Mouse (Mus musculus) liver, embryonic 13.5 days (tissue): ENCODE measurements around the gene Faap20. TPM values are rescaled to one million over a fixed set of nuclear protein-coding genes. Genes with fewer than 3 reads are reported as not detected.

Experiments
- ATAC-seq: fragments of 200-750 bp; cut with Nextera tagmentation; 2 replicates; pipeline ENCODE4 v1.8.0; 2017; ENCODE audit warnings: low read depth, mild to moderate bottlenecking, moderate number of reproducible peaks, moderate library complexity
- DNase-seq: peaks from one replicate; pipeline ENCODE4 v3.0.0; 2022
- H3K27ac ChIP-seq: fragments of 300-500 bp; sonication (generic); 2 replicates; pipeline ENCODE4 v1.5.1; 2015; ENCODE audit warnings: moderate library complexity, mild to moderate bottlenecking, inconsistent platforms
- H3K27me3 ChIP-seq: fragments of 300-500 bp; sonication (generic); 2 replicates; pipeline ENCODE4 v1.6.1; 2015; ENCODE audit warnings: mild to moderate bottlenecking, inconsistent platforms
- H3K36me3 ChIP-seq: fragments of 300-500 bp; sonication (generic); 2 replicates; pipeline ENCODE4 v1.6.1; 2015; ENCODE audit warnings: mild to moderate bottlenecking, inconsistent platforms
- H3K4me1 ChIP-seq: fragments of 300-500 bp; sonication (generic); replicated peaks from 2 replicates; pipeline ENCODE4 v1.6.1; 2015; ENCODE audit warnings: inconsistent platforms
- H3K4me2 ChIP-seq: fragments of 300-500 bp; sonication (generic); 2 replicates; pipeline ENCODE4 v1.6.1; 2015; ENCODE audit warnings: inconsistent platforms, mild to moderate bottlenecking, moderate library complexity
- H3K4me3 ChIP-seq: fragments of 300-500 bp; sonication (generic); replicated peaks from 2 replicates; pipeline ENCODE4 v1.5.1; 2015; ENCODE audit warnings: mild to moderate bottlenecking, inconsistent platforms
- H3K9ac ChIP-seq: fragments of 300-500 bp; sonication (generic); 2 replicates; pipeline ENCODE4 v1.6.1; 2015; ENCODE audit warnings: mild to moderate bottlenecking, inconsistent platforms
- H3K9me3 ChIP-seq: fragments of 300-500 bp; sonication (generic); replicated peaks from 2 replicates; pipeline ENCODE4 v1.6.1; 2016; ENCODE audit warnings: inconsistent platforms
- WGBS: fragments of 180-500 bp; shearing (Covaris S2); methylation state at CpG from one replicate; pipeline ENCODE4 v1.1.7; 2015; ENCODE audit not compliant: insufficient replicate concordance; 5-methylcytosine and 5-hydroxymethylcytosine counted together
- polyA plus RNA-seq: library from polyadenylated mRNA; unstranded; fragments of >200 nt; fragmentation: Nextera tagmentation; extraction: Ambion mirVana; gene quantifications from 2 replicates; pipeline ENCODE4 v1.2.1, GENCODE M21; 2015

Gene Faap20
- polyA plus RNA-seq, 1 experiment from 2014 or later: 23.4 TPM

DNA sequence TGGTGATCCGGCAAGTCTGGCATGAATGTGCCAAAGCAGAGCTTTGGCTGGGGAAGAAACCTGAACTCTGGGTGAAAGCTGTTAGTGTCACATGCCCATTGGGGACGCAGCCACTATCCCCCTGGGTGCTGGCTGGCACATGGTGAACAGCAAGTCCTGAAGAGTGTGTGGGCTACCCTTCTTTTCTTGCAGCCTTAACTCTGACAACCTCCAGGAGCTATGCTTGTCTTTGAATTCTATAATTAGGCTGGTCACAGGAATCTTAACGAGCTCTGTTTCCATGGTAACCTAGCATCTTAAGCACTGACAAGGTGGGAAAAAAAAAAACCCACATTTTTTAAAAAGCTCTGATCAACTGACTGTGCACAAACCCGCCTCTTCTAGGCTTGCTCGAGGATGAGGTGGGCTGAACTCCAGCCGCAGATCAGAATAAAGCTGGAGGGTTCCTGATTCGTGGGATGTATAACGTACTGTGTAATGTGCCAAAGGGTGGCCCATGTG lies 56.0 kb downstream of the Faap20 start:
- no peak for ATAC-seq
- DNase-seq: no peak
- no peak overlapping the region for H3K27ac ChIP-seq
- WGBS: 56% methylated on average over 8 of the region's 8 CpGs
- H3K36me3 ChIP-seq: no peaks in the 10 kb centered on the region
- no peaks in the 10 kb centered on the region for H3K9me3 ChIP-seq
- H3K4me1 ChIP-seq: peaks cover 10% of the 10 kb centered on the region
- no peak overlapping the region for H3K4me2 ChIP-seq
- no peak overlapping the region for H3K4me3 ChIP-seq
- H3K9ac ChIP-seq: no peak overlapping the region
- H3K27me3 ChIP-seq: no peaks in the 10 kb centered on the region

Other genes with a start within 250 kb of the Faap20 start
- 0.08 and 0.10 TPM in 2 replicates for gene Plch2, start 193.0 kb upstream of the Faap20 start, polyA plus RNA-seq
- gene Pex10, start 182.8 kb upstream of the Faap20 start, polyA plus RNA-seq: 8.5 and 8.9 TPM in 2 replicates
- 93.6 and 109 TPM in 2 replicates for gene Rer1, start 163.4 kb upstream of the Faap20 start, polyA plus RNA-seq
- gene Morn1, start 163.2 kb upstream of the Faap20 start, polyA plus RNA-seq: 1.7 and 1.9 TPM in 2 replicates
- gene Ski, start 27.2 kb upstream of the Faap20 start, polyA plus RNA-seq: 2.2 and 2.4 TPM in 2 replicates
- gene Prkcz, start 111.6 kb downstream of the Faap20 start, polyA plus RNA-seq: 1.9 and 2.2 TPM in 2 replicates
- not detected in 2 replicates for gene Gabrd, start 148.3 kb downstream of the Faap20 start, polyA plus RNA-seq
- 0.09 and 0.13 TPM in 2 replicates for gene Cfap74, start 159.4 kb downstream of the Faap20 start, polyA plus RNA-seq
- gene Tmem52, start 219.3 kb downstream of the Faap20 start, polyA plus RNA-seq: not detected in 2 replicates
- 130 and 137 TPM in 2 replicates for gene Gnb1, start 241.6 kb downstream of the Faap20 start, polyA plus RNA-seq